8 mouse cellular contexts compared by ENCODE assay signal in genomic region chr7:68696908-68697307, GRCm38 (mm10). TPM values are rescaled to one million over a fixed set of nuclear protein-coding genes. Genes with fewer than 3 reads are reported as not detected.
DNase-seq lines count a peak whose midpoint lies in the region; ATAC-seq lines count a peak whose summit lies in the region.

No protein-coding gene starts in this region.

- no peaks in the 10 kb centered on the region; the same call in 1 of the 2 replicates for H3K4me1 ChIP-seq in liver, embryonic 16.5 days (ENCODE audit: control insufficient read depth, low read depth, low read length)
- peaks cover 5% of the 10 kb centered on the region; the same call in 1 of the 2 replicates for H3K4me1 ChIP-seq in stomach, embryonic 15.5 days

- H3K27me3 ChIP-seq in liver, embryonic 16.5 days (ENCODE audit: control insufficient read depth, insufficient read depth, low read depth, low read length): no peaks in the 10 kb centered on the region
- no peaks in the 10 kb centered on the region for H3K27me3 ChIP-seq in stomach, embryonic 15.5 days (replicated peaks)

- peak; percentile 85 for ATAC-seq in liver, embryonic 16.5 days (ENCODE audit: low read depth)
- peak; percentile 85 for ATAC-seq in stomach, embryonic 15.5 days (ENCODE audit: insufficient read depth, low FRiP score, low read depth)

- no peak overlapping the region for H3K9ac ChIP-seq in liver, embryonic 16.5 days (ENCODE audit: low read depth, low read length)
- no peak overlapping the region for H3K9ac ChIP-seq in stomach, embryonic 15.5 days

- no peak overlapping the region for H3K4me3 ChIP-seq in liver, embryonic 16.5 days (ENCODE audit: low read depth, low read length)
- H3K4me3 ChIP-seq in stomach, embryonic 15.5 days (replicated peaks): no peak overlapping the region

- intact Hi-C loops in left cerebral cortex, postnatal 4 days (cut with DNase I): no loop called here

- H3K4me2 ChIP-seq in liver, embryonic 16.5 days (ENCODE audit: low read depth, low read length): no peak overlapping the region
- H3K4me2 ChIP-seq in stomach, embryonic 15.5 days: no peak overlapping the region

- peak; percentile 6 for DNase-seq in left cerebral cortex, postnatal 4 days
- DNase-seq in left cerebral cortex, adult 18-20 months (ENCODE audit: low spot score in 2 of 2): no peak
- DNase-seq in kidney, adult 8-10 months: peak; percentile 25 to 27
- no peak for DNase-seq in layer of hippocampus, adult 9-10 months (ENCODE audit: low spot score)
- no peak for DNase-seq in spleen, postnatal 4 days (ENCODE audit: low spot score in 2 of 2)
- DNase-seq in layer of hippocampus, adult 11-12 months (ENCODE audit: low spot score): no peak

- H3K27ac ChIP-seq in liver, embryonic 16.5 days (ENCODE audit: low read length): no peak overlapping the region
- H3K27ac ChIP-seq in stomach, embryonic 15.5 days: peak overlapping the region; percentile 35

- 65% methylated on average over 6 of the region's 6 CpGs for WGBS in liver, embryonic 16.5 days (ENCODE audit: insufficient replicate concordance)
- WGBS in stomach, embryonic 15.5 days: 37% methylated on average over 6 of the region's 6 CpGs

- no peaks in the 10 kb centered on the region for H3K9me3 ChIP-seq in liver, embryonic 16.5 days (replicated peaks; ENCODE audit: control insufficient read depth, low read length)
- H3K9me3 ChIP-seq in stomach, embryonic 15.5 days: no peaks in the 10 kb centered on the region

- no peaks in the 10 kb centered on the region for H3K36me3 ChIP-seq in liver, embryonic 16.5 days (ENCODE audit: control insufficient read depth, insufficient read depth)
- no peaks in the 10 kb centered on the region for H3K36me3 ChIP-seq in stomach, embryonic 15.5 days

RNA-seq across cellular contexts. Expression of gene Arrdc4, which starts 52.1 kb away (rescaled TPM):
- 10 to 100 TPM; 38.2 to 42.0 TPM for total RNA-seq in left cerebral cortex, postnatal 4 days (2021)
- total RNA-seq in left cerebral cortex, adult 18-20 months (2021): 1 to 10 TPM; 6.1 to 7.6 TPM
- 2.7 and 3.5 TPM in 2 replicates for polyA plus RNA-seq in liver, embryonic 16.5 days (2015; fragmentation: Nextera tagmentation; extraction: Ambion mirVana)
- polyA plus RNA-seq in stomach, embryonic 15.5 days (2015; fragmentation: Nextera tagmentation; extraction: Ambion mirVana): 21.8 and 23.8 TPM in 2 replicates

Comparison
In these comparisons a context has a peak if more than half of its experiments do, and no peak if none do; other contexts are left out.
1. DNase-seq: peak in left cerebral cortex, postnatal 4 days (single experiment) and kidney, adult 8-10 months (2 of 2); none in left cerebral cortex, adult 18-20 months (0 of 2), layer of hippocampus, adult 9-10 months (single experiment), spleen, postnatal 4 days (0 of 2) and layer of hippocampus, adult 11-12 months (single experiment).
2. RNA of gene Arrdc4, which starts 52.1 kb away (total RNA-seq): 38.2 to 42.0 TPM in left cerebral cortex, postnatal 4 days; 6.1 to 7.6 TPM in left cerebral cortex, adult 18-20 months; every median in the first group is over 4 times any median in the second.